Mouse (Mus musculus) G1E (cell line): ENCODE results near the gene Dnajc6. TPM values are rescaled to one million over a fixed set of nuclear protein-coding genes. Genes with fewer than 3 reads are reported as not detected.

Experiments
- ATAC-seq: 2 replicates; pipeline ENCODE4 v1.8.0; 2016; ENCODE audit warnings: mild to moderate bottlenecking; ENCODE audit not compliant: insufficient number of reproducible peaks, poor library complexity, low FRiP score, severe bottlenecking; ENCODE audit errors: extremely low read depth
- DNase-seq: peaks from one replicate; pipeline ENCODE4 v3.0.0; 2012; ENCODE audit warnings: low spot score
- H3K27me3 ChIP-seq: 2 replicates; pipeline ENCODE4 v1.6.1; 2012; ENCODE audit warnings: mild to moderate bottlenecking, low read length, inconsistent platforms; ENCODE audit not compliant: insufficient read depth
- H3K36me3 ChIP-seq: replicated peaks from 2 replicates; pipeline ENCODE3; 2012; ENCODE audit warnings: mild to moderate bottlenecking, inconsistent platforms
- H3K4me1 ChIP-seq: 2 replicates; pipeline ENCODE4 v1.6.1; 2012; ENCODE audit warnings: low read depth, low read length, inconsistent platforms, mixed read lengths; ENCODE audit not compliant: insufficient read depth
- H3K4me3 ChIP-seq: 2 replicates; pipeline ENCODE4 v1.5.1; 2012; ENCODE audit warnings: low read depth, mild to moderate bottlenecking, inconsistent platforms, low read length, moderate library complexity, mixed read lengths
- H3K9me3 ChIP-seq: replicated peaks from 2 replicates; pipeline ENCODE4 v1.6.1; 2012; ENCODE audit warnings: inconsistent platforms
- CTCF ChIP-seq: IDR thresholded peaks from 2 replicates; pipeline ENCODE4 v1.5.1; 2012; ENCODE audit warnings: low read depth, low read length, inconsistent platforms, mixed read lengths
- GATA1 ChIP-seq: IDR thresholded peaks from 2 replicates; pipeline ENCODE4 v1.6.1; 2012; ENCODE audit warnings: borderline replicate concordance, low read length, inconsistent platforms, mixed read lengths
- GATA2 ChIP-seq: IDR thresholded peaks from 2 replicates; pipeline ENCODE4 v1.6.1; 2012; ENCODE audit warnings: low read depth, low read length, inconsistent platforms, borderline replicate concordance
- POLR2AphosphoS5 ChIP-seq: IDR thresholded peaks from 2 replicates; pipeline ENCODE4 v1.6.1; 2012; ENCODE audit warnings: low read depth, low read length, inconsistent platforms; ENCODE audit not compliant: insufficient replicate concordance
- TAL1 ChIP-seq: conservative IDR thresholded peaks from 2 replicates; pipeline ENCODE4 v1.6.1; 2012; ENCODE audit warnings: low read depth, low read length, inconsistent platforms, mixed read lengths
- polyA plus RNA-seq: library from polyadenylated mRNA; stranded (reverse); fragments of >175 nt; gene quantifications from 2 replicates; pipeline ENCODE4 v1.2.3, GENCODE M21; 2012
- total RNA-seq, 2 experiments: library from RNA; stranded (forward) in 1 of 2; stranded (reverse) in 1 of 2; fragments of 200-1000 nt in 1 of 2; fragments of >200 nt in 1 of 2; fragmentation: Nextera tagmentation in 1 of 2; gene quantifications; 2 replicates each; pipeline ENCODE4 v1.2.3; 2014 to 2017

Dnajc6 gene
- total and polyA plus RNA-seq, 3 experiments, result 0.05 TPM; not detected in 2

- DNase-seq (no peak), ATAC-seq (no peak)
- no peaks in the 10 kb centered on the region for H3K36me3 ChIP-seq
- H3K4me3 ChIP-seq, result no peak overlapping the region
- H3K27me3 ChIP-seq, result no peaks in the 10 kb centered on the region
- TF ChIP-seq TAL1 (no peak), GATA1 (no peak), POLR2AphosphoS5 (no peak)
- no peaks in the 10 kb centered on the region for H3K9me3 ChIP-seq
- peaks cover 20% of the 10 kb centered on the region for H3K4me1 ChIP-seq
Measured at GRCm38 (mm10) chr4:101640631-101641030, 144.2 kb downstream of the Dnajc6 start.

GRCm38 (mm10) chr4:101642708-101643107 is 146.3 kb downstream of the Dnajc6 start:
- Histone ChIP-seq H3K27me3 (no peaks in the 10 kb centered on the region), H3K4me1 (peaks cover 30% of the 10 kb centered on the region), H3K9me3 (no peaks in the 10 kb centered on the region), H3K4me3 (no peak overlapping the region), H3K36me3 (no peaks in the 10 kb centered on the region)
- TF ChIP-seq GATA2 (no peak), POLR2AphosphoS5 (no peak), TAL1 (no peak), CTCF (no peak), GATA1 (no peak)
- ATAC-seq (no peak), DNase-seq (no peak)

GRCm38 (mm10) chr4:101643216-101643615 is 146.8 kb downstream of the Dnajc6 start:
- TF ChIP-seq GATA2, result no peak
- no peak for TF ChIP-seq TAL1
- TF ChIP-seq GATA1, result no peak
- TF ChIP-seq CTCF, result no peak
- no peak for TF ChIP-seq POLR2AphosphoS5
- no peak for DNase-seq
- H3K36me3 ChIP-seq, result no peaks in the 10 kb centered on the region
- H3K4me1 ChIP-seq, result peaks cover 30% of the 10 kb centered on the region
- no peak for ATAC-seq
- no peaks in the 10 kb centered on the region for H3K27me3 ChIP-seq
- H3K9me3 ChIP-seq, result no peaks in the 10 kb centered on the region
- H3K4me3 ChIP-seq, result no peak overlapping the region

GRCm38 (mm10) chr4:101646857-101647195 is 150.4 kb downstream of the Dnajc6 start:
- H3K27me3 ChIP-seq, result no peaks in the 10 kb centered on the region
- H3K36me3 ChIP-seq, result peaks cover 13% of the 10 kb centered on the region
- peak overlapping the region; percentile 86 for H3K4me3 ChIP-seq
- H3K4me1 ChIP-seq, result peaks cover 57% of the 10 kb centered on the region
- DNase-seq, result no peak
- H3K9me3 ChIP-seq, result no peaks in the 10 kb centered on the region
- no peak for ATAC-seq
- TF ChIP-seq POLR2AphosphoS5, result no peak

GRCm38 (mm10) chr4:101647196-101647905 is 150.9 kb downstream of the Dnajc6 start, which contains the start of gene Leprot:
Gene Leprot, plus strand, starts transcription at chr4:101647718.
- H3K4me1 ChIP-seq, result peaks cover 62% of the 10 kb centered on the region
- peaks cover 18% of the 10 kb centered on the region for H3K36me3 ChIP-seq
- TF ChIP-seq TAL1 (no peak), POLR2AphosphoS5 (no peak), CTCF (no peak), GATA2 (no peak), GATA1 (no peak)
- H3K27me3 ChIP-seq, result no peaks in the 10 kb centered on the region
- peak; percentile 93 for DNase-seq
- H3K4me3 ChIP-seq, result peak within 1 kb of the TSS; percentile 86
- H3K9me3 ChIP-seq, result no peaks in the 10 kb centered on the region
- ATAC-seq, result peak; percentile 81

- Histone ChIP-seq H3K9me3 (no peaks in the 10 kb centered on the region), H3K36me3 (peaks cover 26% of the 10 kb centered on the region), H3K4me3 (peak overlapping the region; percentile 86), H3K27me3 (no peaks in the 10 kb centered on the region), H3K4me1 (peaks cover 64% of the 10 kb centered on the region)
- DNase-seq (no peak), ATAC-seq (no peak)
- TF ChIP-seq TAL1, result no peak
- no peak for TF ChIP-seq CTCF
- TF ChIP-seq GATA1, result no peak
- TF ChIP-seq GATA2, result no peak
- TF ChIP-seq POLR2AphosphoS5, result no peak
Measured at GRCm38 (mm10) chr4:101647976-101648642, 151.7 kb downstream of the Dnajc6 start.
